Mouse (Mus musculus) frontal cortex, postnatal 36 days (tissue): ENCODE results near the gene Tfr2.

Experiments
- DNase-seq, 2 experiments: peaks; one replicate each; pipeline ENCODE4 v3.0.0; 2022; ENCODE audit warnings: low spot score in 2 of 2

The Tfr2 gene

GRCm38 (mm10) chr5:137537461-137537860 is 32.2 kb upstream of the Tfr2 start:
- no peak for DNase-seq

- DNase-seq, result peak in 1 of 2 experiments; percentile 52
Observed at GRCm38 (mm10) chr5:137539291-137539801, 30.3 kb upstream of the Tfr2 start.

- DNase-seq, result no peak
Observed at GRCm38 (mm10) chr5:137540991-137541390, 28.6 kb upstream of the Tfr2 start.

GRCm38 (mm10) chr5:137541768-137542540 is 27.7 kb upstream of the Tfr2 start:
- DNase-seq, result no peak

- no peak for DNase-seq
Observed at GRCm38 (mm10) chr5:137544926-137545325, 24.7 kb upstream of the Tfr2 start.

DNA sequence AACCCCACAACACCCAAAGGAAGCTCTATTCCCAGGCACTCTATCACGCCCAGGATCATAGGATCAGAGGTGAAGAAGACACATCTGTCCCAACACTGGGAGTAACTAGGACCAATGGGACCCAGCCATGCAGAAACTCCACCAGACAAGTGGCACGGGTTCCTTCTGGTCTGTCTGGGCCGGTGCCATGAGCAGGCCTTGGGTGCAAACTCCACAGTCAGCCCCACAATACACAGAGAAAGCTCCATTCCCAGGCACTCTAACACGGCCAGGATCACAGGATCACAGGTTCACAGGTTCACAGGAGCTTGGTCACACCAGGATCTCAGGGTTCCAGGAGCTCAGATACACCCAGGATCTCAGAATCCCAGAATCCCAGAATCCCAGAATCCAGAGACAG is 24.0 kb upstream of the Tfr2 start:
- no peak for DNase-seq

DNA sequence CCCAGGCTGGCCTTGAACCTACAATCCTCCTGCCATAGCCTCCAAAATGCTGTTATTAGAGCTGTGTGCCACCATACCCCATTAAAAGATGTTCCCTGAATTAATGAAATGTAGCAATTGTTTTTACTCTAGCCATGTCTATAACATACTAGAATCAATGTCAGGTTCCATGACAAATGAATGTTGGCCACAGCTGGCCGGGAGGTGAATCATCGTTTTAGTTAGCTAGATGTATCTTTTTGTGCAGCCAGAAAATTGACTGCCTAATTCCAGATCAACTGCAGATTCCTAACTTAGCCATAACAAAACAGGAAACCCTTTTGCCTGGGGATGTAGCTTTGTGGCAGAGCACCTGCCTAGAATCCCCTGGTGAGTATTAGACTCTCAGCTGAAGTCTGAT is 19.8 kb upstream of the Tfr2 start:
- no peak for DNase-seq

GRCm38 (mm10) chr5:137551119-137551518 is 18.5 kb upstream of the Tfr2 start:
- no peak for DNase-seq

GRCm38 (mm10) chr5:137553000-137553399 is 16.6 kb upstream of the Tfr2 start:
- DNase-seq, result no peak

DNA sequence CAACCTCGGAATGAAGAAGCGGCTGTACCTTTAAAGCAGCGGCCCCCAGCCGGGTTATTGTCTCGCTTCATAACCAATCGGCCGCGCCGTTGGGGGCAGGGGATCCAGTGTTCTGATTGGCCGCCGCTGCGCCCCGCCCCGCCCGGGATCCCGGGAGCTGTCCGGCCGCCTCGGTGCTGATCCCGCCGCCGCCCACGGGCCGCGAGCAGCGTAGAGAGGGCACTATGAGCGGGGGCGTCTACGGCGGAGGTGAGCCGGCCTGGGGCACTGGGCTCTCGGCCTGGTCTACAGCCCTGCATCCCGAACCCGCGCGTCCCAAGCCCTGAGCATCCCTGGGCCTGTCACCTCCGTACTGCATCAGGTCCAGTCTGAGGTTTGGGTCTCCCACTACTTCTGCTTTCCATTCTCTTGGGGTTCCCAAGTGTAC is 16.2 kb upstream of the Tfr2 start, which contains the start of gene Actl6b:
Gene Actl6b (plus strand): TSS at position 107 of the 427 bp plus-strand sequence.
- DNase-seq, result peak; percentile 90 to 93

DNA sequence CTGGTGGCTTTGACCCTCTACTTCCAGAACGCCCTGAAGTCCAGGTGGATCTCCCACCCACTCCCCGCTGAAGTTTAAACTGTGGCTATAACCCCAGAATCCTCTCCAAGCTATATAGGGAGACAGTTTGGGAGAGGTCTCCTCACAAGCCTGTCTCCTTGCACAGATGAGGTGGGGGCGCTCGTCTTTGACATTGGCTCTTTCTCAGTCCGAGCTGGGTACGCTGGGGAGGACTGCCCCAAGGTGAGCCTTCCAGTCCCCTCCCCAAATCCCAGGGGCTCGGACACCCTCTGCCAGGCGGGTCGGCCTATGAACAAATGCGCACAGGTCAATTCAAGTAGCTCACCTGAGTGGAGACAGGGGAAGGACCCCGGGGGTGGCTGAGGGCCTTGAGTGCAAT is 15.7 kb upstream of the Tfr2 start:
- DNase-seq, result no peak

DNA sequence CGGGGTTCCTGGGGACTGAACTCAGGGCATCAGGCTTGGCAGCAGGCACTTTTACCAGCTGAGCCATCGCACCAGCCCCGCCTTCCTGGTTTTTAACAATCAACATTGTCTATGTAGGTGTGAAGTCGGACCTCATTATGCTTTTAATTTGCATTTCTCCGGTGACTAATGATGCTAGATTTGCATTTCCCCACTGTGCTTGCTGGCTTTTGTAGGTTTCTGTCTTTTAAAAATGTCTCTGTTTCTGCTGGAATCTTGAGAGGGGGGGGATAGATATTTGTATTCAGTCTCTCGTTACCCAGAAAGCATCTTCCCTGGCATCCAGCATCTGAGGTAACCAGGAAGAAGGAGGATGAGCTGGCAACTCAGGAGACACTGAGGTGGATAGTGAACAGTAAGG is 8.1 kb upstream of the Tfr2 start:
- no peak for DNase-seq

DNA sequence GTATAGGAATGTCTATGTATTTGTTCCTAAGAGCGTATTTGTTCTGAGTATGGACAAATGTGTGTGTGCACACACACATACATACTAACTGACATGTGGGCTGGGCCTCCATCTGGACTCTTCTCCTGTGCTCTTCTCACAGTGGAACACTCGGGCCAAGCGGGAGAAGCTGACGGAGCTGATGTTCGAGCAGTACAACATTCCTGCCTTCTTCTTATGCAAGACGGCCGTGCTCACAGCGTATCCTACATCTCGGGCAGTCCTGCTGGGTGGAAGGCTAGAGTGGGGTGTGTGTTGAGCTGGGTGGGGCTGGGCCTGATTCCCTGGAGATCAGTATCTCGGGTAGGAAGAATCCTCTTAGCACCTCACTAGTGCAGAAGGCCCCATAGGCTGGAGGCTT is 6.7 kb upstream of the Tfr2 start:
- DNase-seq, result peak in 1 of 2 experiments; percentile 54

DNA sequence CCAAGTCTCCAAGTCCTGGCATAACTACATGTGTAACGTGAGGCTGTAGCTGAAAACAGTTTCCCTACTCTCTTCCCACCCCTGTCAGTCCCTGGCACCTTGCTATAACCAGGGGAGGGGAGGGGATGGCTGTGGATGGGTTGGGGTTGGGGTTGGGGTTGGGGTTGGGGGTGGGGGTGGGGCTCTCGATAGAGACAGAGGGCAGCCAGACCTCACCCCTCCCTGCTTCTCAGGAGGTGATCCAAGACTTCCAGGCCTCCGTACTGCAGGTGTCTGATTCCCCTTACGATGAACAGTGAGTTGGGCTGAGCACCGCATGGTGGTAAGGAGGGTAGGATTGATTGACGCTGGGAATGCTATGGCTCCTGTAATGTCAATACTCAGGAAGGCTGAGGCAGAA is 3.9 kb upstream of the Tfr2 start:
- no peak for DNase-seq

GRCm38 (mm10) chr5:137566416-137566815 is 3.2 kb upstream of the Tfr2 start:
- DNase-seq, result no peak

GRCm38 (mm10) chr5:137568223-137568798 is 1.3 kb upstream of the Tfr2 start:
- no peak for DNase-seq

DNA sequence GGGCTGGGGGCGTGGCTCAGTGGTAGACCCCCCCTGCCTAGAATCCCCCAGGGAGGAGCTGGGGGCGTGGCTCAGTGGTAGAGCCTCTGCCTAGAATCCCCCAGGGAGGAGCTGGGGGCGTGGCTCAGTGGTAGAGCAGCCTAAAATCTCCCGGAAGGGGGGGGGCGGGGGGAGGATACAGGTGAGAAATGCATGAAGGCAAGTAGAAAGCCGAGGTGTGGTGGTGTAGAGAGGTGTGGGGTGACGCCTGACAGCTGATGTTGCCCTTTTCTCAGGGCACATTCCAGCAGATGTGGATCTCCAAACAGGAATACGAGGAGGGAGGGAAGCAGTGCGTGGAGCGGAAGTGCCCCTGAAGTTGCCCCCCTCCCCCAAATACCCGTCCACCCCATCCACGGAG is 609 bp upstream of the Tfr2 start:
- DNase-seq, result no peak

DNA sequence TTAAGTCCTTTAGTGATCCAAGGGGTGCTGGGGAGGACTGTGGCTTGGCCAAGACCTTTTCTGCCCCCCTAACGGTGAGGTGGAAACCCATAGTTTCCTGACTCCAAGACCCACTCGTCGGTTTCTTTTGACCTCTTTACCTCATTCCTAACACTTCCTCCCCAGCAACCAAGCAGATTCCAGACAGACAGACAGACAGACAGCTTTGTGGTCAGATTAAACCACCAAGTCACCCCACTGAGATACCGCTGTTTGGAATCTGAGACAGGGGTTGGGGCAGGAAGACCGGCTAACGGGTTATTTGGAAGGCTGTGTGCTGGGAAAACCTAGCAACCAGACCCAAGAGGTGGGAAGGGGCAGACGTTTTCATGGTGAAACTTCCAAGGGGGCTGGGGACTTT is 541 bp downstream of the Tfr2 start:
- DNase-seq, result no peak

- no peak for DNase-seq
Observed at GRCm38 (mm10) chr5:137570691-137571586, 1.3 kb downstream of the Tfr2 start.

DNA sequence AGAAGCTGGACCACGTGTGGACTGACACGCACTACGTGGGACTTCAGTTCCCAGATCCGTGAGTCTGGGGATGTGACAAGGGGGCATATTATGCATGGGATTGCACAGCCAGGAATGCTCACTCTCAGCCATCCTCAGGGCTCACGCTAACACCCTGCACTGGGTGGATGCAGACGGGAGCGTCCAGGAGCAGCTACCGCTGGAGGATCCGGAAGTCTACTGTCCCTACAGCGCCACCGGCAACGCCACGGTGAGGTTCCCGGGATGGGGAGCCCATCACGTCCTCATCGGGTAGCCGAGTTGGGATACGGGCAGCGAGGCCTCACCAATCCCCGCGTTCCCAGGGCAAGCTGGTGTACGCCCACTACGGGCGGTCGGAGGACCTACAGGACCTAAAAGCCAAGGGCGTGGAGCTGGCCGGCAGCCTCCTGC is 4.8 kb downstream of the Tfr2 start:
- DNase-seq, result peak; percentile 39 to 57

DNA sequence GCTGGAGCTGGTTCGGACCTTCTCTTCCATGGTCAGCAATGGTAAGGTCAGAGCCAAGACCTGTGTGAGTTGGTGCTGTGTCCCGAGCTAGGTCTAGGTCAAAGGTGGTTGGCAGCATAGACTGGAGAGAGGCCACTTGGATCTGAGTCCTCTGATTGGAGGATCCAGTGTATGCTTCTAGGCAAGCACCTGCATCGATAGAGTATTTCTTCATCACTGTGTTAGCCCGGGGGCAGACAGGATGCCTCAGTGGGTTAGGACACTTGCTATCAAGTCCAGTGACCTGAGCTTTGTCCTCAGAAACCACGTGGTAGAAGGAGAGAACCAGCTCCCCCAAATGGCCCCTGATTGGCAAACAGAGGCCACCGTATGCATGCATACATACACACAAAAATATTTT is 10.6 kb downstream of the Tfr2 start:
- DNase-seq, result no peak

- no peak for DNase-seq
Observed at GRCm38 (mm10) chr5:137582702-137583101, 13.1 kb downstream of the Tfr2 start.
